Mouse (Mus musculus) midbrain, embryonic 13.5 days (tissue): ENCODE data around the gene Gtf2f2. TPM values are rescaled to one million over a fixed set of nuclear protein-coding genes. Genes with fewer than 3 reads are reported as not detected.

Source experiments
- ATAC-seq: fragments of 200-750 bp; cut with Nextera tagmentation; 2 replicates; pipeline ENCODE4 v1.8.0; 2017; ENCODE audit warnings: mild to moderate bottlenecking, moderate TSS enrichment, moderate library complexity
- H3K27ac ChIP-seq: fragments of 300-500 bp; sonication (generic); 2 replicates; pipeline ENCODE4 v1.5.1; 2015; ENCODE audit warnings: inconsistent platforms, mild to moderate bottlenecking, moderate library complexity
- H3K27me3 ChIP-seq: fragments of 300-500 bp; sonication (generic); 2 replicates; pipeline ENCODE4 v1.6.1; 2015; ENCODE audit warnings: mild to moderate bottlenecking, inconsistent platforms
- H3K36me3 ChIP-seq: fragments of 300-500 bp; sonication (generic); 2 replicates; pipeline ENCODE4 v1.6.1; 2015; ENCODE audit warnings: mild to moderate bottlenecking, inconsistent platforms
- H3K4me1 ChIP-seq: fragments of 300-500 bp; sonication (generic); replicated peaks from 2 replicates; pipeline ENCODE4 v1.6.1; 2015; ENCODE audit warnings: inconsistent platforms
- H3K4me2 ChIP-seq: fragments of 300-500 bp; sonication (generic); replicated peaks from 2 replicates; pipeline ENCODE4 v1.6.1; 2015; ENCODE audit warnings: moderate library complexity, mild to moderate bottlenecking, inconsistent platforms
- H3K4me3 ChIP-seq: fragments of 300-500 bp; sonication (generic); replicated peaks from 2 replicates; pipeline ENCODE4 v1.5.1; 2015; ENCODE audit warnings: mild to moderate bottlenecking, inconsistent platforms
- H3K9ac ChIP-seq: fragments of 300-500 bp; sonication (generic); replicated peaks from 2 replicates; pipeline ENCODE4 v1.6.1; 2015; ENCODE audit warnings: mild to moderate bottlenecking, inconsistent platforms
- H3K9me3 ChIP-seq: fragments of 300-500 bp; sonication (generic); 2 replicates; pipeline ENCODE4 v1.6.1; 2016; ENCODE audit warnings: mild to moderate bottlenecking, inconsistent platforms
- WGBS: fragments of 180-500 bp; shearing (Covaris S2); methylation state at CpG from one replicate; pipeline ENCODE4 v1.1.7; 2015; 5-methylcytosine and 5-hydroxymethylcytosine counted together
- polyA plus RNA-seq: library from polyadenylated mRNA; unstranded; fragments of >200 nt; fragmentation: Nextera tagmentation; extraction: Ambion mirVana; gene quantifications from 2 replicates; pipeline ENCODE4 v1.2.1, GENCODE M21; 2015

Gtf2f2 gene
- polyA plus RNA-seq, 1 experiment from 2014 or later = 42.7 TPM

GRCm38 (mm10) chr14:75989168-75989567 is 21.5 kb downstream of the Gtf2f2 start:
- 94% methylated on average over 1 of the region's 1 CpGs for WGBS
- H3K4me1 ChIP-seq = peaks cover 14% of the 10 kb centered on the region
- no peak overlapping the region for H3K4me3 ChIP-seq
- H3K27me3 ChIP-seq = no peaks in the 10 kb centered on the region
- no peak overlapping the region for H3K4me2 ChIP-seq
- no peak overlapping the region for H3K9ac ChIP-seq
- H3K9me3 ChIP-seq = no peaks in the 10 kb centered on the region
- ATAC-seq = no peak
- H3K36me3 ChIP-seq = no peaks in the 10 kb centered on the region
- H3K27ac ChIP-seq = no peak overlapping the region

- Histone ChIP-seq H3K27me3 (no peaks in the 10 kb centered on the region), H3K4me2 (no peak overlapping the region), H3K4me1 (peaks cover 17% of the 10 kb centered on the region), H3K36me3 (no peaks in the 10 kb centered on the region), H3K27ac (no peak overlapping the region), H3K9ac (no peak overlapping the region), H3K4me3 (no peak overlapping the region), H3K9me3 (no peaks in the 10 kb centered on the region)
- 91% methylated on average over 7 of the region's 7 CpGs for WGBS
- no peak for ATAC-seq
Observed at GRCm38 (mm10) chr14:75986878-75987483, 23.7 kb downstream of the Gtf2f2 start.

GRCm38 (mm10) chr14:75985112-75985511 is 25.6 kb downstream of the Gtf2f2 start:
- Histone ChIP-seq H3K9me3 (no peaks in the 10 kb centered on the region), H3K27me3 (no peaks in the 10 kb centered on the region), H3K4me3 (no peak overlapping the region), H3K36me3 (no peaks in the 10 kb centered on the region), H3K27ac (no peak overlapping the region), H3K9ac (no peak overlapping the region), H3K4me1 (peaks cover 17% of the 10 kb centered on the region), H3K4me2 (no peak overlapping the region)
- no peak for ATAC-seq
- 65% methylated on average over 4 of the region's 4 CpGs for WGBS

- H3K4me1 ChIP-seq = peaks cover 17% of the 10 kb centered on the region
- no peak overlapping the region for H3K27ac ChIP-seq
- 79% methylated on average over 2 of the region's 2 CpGs for WGBS
- H3K9me3 ChIP-seq = no peaks in the 10 kb centered on the region
- H3K27me3 ChIP-seq = no peaks in the 10 kb centered on the region
- H3K9ac ChIP-seq = no peak overlapping the region
- no peak overlapping the region for H3K4me3 ChIP-seq
- H3K4me2 ChIP-seq = no peak overlapping the region
- no peak for ATAC-seq
- H3K36me3 ChIP-seq = no peaks in the 10 kb centered on the region
Observed at GRCm38 (mm10) chr14:75983891-75984290, 26.8 kb downstream of the Gtf2f2 start.

- ATAC-seq = no peak
- Histone ChIP-seq H3K27ac (no peak overlapping the region), H3K9ac (no peak overlapping the region), H3K36me3 (no peaks in the 10 kb centered on the region), H3K27me3 (no peaks in the 10 kb centered on the region), H3K4me3 (no peak overlapping the region), H3K9me3 (no peaks in the 10 kb centered on the region), H3K4me2 (no peak overlapping the region), H3K4me1 (peaks cover 17% of the 10 kb centered on the region)
- 98% methylated on average over 3 of the region's 3 CpGs for WGBS
Observed at GRCm38 (mm10) chr14:75981231-75981630, 29.4 kb downstream of the Gtf2f2 start.

GRCm38 (mm10) chr14:75976107-75976506 is 34.6 kb downstream of the Gtf2f2 start:
- Histone ChIP-seq H3K4me2 (no peak overlapping the region), H3K9me3 (no peaks in the 10 kb centered on the region), H3K27ac (no peak overlapping the region), H3K36me3 (no peaks in the 10 kb centered on the region), H3K27me3 (no peaks in the 10 kb centered on the region), H3K4me1 (no peaks in the 10 kb centered on the region), H3K9ac (no peak overlapping the region), H3K4me3 (no peak overlapping the region)
- WGBS = 66% methylated on average over 3 of the region's 3 CpGs
- ATAC-seq = no peak

GRCm38 (mm10) chr14:75967291-75967690 is 43.4 kb downstream of the Gtf2f2 start:
- Histone ChIP-seq H3K27me3 (no peaks in the 10 kb centered on the region), H3K9me3 (no peaks in the 10 kb centered on the region), H3K9ac (no peak overlapping the region), H3K27ac (no peak overlapping the region), H3K36me3 (no peaks in the 10 kb centered on the region), H3K4me2 (no peak overlapping the region), H3K4me3 (no peak overlapping the region), H3K4me1 (peaks cover 21% of the 10 kb centered on the region)
- WGBS = 86% methylated on average over 5 of the region's 5 CpGs
- no peak for ATAC-seq

GRCm38 (mm10) chr14:75964433-75964832 is 46.2 kb downstream of the Gtf2f2 start:
- 98% methylated on average over 1 of the region's 1 CpGs for WGBS
- H3K9ac ChIP-seq = no peak overlapping the region
- no peak overlapping the region; the same call in 1 of the 2 replicates for H3K4me3 ChIP-seq
- ATAC-seq = no peak
- no peak overlapping the region for H3K27ac ChIP-seq
- H3K4me2 ChIP-seq = peak overlapping the region; percentile 23; the same call in 1 of the 2 replicates
- H3K36me3 ChIP-seq = no peaks in the 10 kb centered on the region
- no peaks in the 10 kb centered on the region for H3K27me3 ChIP-seq
- no peaks in the 10 kb centered on the region for H3K9me3 ChIP-seq
- peaks cover 24% of the 10 kb centered on the region for H3K4me1 ChIP-seq

- no peak for ATAC-seq
- H3K9ac ChIP-seq = no peak overlapping the region
Observed at GRCm38 (mm10) chr14:75964000-75964399, 46.7 kb downstream of the Gtf2f2 start.

GRCm38 (mm10) chr14:75963215-75963614 is 47.5 kb downstream of the Gtf2f2 start:
- H3K9me3 ChIP-seq = no peaks in the 10 kb centered on the region
- ATAC-seq = no peak
- H3K4me1 ChIP-seq = peaks cover 24% of the 10 kb centered on the region
- H3K27ac ChIP-seq = peak overlapping the region; percentile 0; the same call in 1 of the 2 replicates
- 38% methylated on average over 5 of the region's 5 CpGs for WGBS
- H3K36me3 ChIP-seq = no peaks in the 10 kb centered on the region
- peak overlapping the region; percentile 34 for H3K4me2 ChIP-seq
- H3K4me3 ChIP-seq = peak overlapping the region; percentile 26
- H3K27me3 ChIP-seq = no peaks in the 10 kb centered on the region
- peak overlapping the region; percentile 47; the same call in 1 of the 2 replicates for H3K9ac ChIP-seq

More at GRCm38 (mm10) chr14:75964000-75964399, 46.7 kb downstream of the Gtf2f2 start:
- H3K4me1 ChIP-seq = peaks cover 24% of the 10 kb centered on the region
- no peaks in the 10 kb centered on the region for H3K9me3 ChIP-seq
- H3K4me2 ChIP-seq = peak overlapping the region; percentile 41
- WGBS = 68% methylated on average over 5 of the region's 5 CpGs
- no peak overlapping the region for H3K27ac ChIP-seq
- peak overlapping the region; percentile 23 for H3K4me3 ChIP-seq
- no peaks in the 10 kb centered on the region for H3K27me3 ChIP-seq
- no peaks in the 10 kb centered on the region for H3K36me3 ChIP-seq

- H3K4me1 ChIP-seq = peaks cover 24% of the 10 kb centered on the region
- peak overlapping the region; percentile 36 for H3K27ac ChIP-seq
- peak overlapping the region; percentile 26 for H3K4me3 ChIP-seq
- 50% methylated on average over 9 of the region's 9 CpGs for WGBS
- peak overlapping the region; percentile 34 for H3K4me2 ChIP-seq
- no peaks in the 10 kb centered on the region for H3K36me3 ChIP-seq
- no peak for ATAC-seq
- no peaks in the 10 kb centered on the region for H3K9me3 ChIP-seq
- no peak overlapping the region for H3K9ac ChIP-seq
- H3K27me3 ChIP-seq = no peaks in the 10 kb centered on the region
Observed at GRCm38 (mm10) chr14:75962250-75962649, 48.4 kb downstream of the Gtf2f2 start.

GRCm38 (mm10) chr14:75954766-75955165 is 55.9 kb downstream of the Gtf2f2 start, which contains the start of gene Kctd4:
TSS of gene Kctd4 (plus strand) at chr14:75955009.
- Histone ChIP-seq H3K36me3 (no peaks in the 10 kb centered on the region), H3K4me2 (no peak within 1 kb of the TSS), H3K4me3 (no peak within 1 kb of the TSS), H3K27me3 (no peaks in the 10 kb centered on the region), H3K9ac (no peak within 1 kb of the TSS), H3K4me1 (no peaks in the 10 kb centered on the region), H3K27ac (no peak within 1 kb of the TSS), H3K9me3 (no peaks in the 10 kb centered on the region)
- WGBS = 90% methylated on average over 7 of the region's 7 CpGs
- ATAC-seq = no peak

GRCm38 (mm10) chr14:75953011-75953410 is 57.7 kb downstream of the Gtf2f2 start:
- WGBS = 54% methylated on average over 2 of the region's 2 CpGs
- no peaks in the 10 kb centered on the region for H3K9me3 ChIP-seq
- no peak overlapping the region for H3K4me3 ChIP-seq
- no peak overlapping the region for H3K9ac ChIP-seq
- no peaks in the 10 kb centered on the region for H3K4me1 ChIP-seq
- no peak overlapping the region for H3K27ac ChIP-seq
- no peaks in the 10 kb centered on the region for H3K27me3 ChIP-seq
- H3K4me2 ChIP-seq = no peak overlapping the region
- no peak for ATAC-seq
- H3K36me3 ChIP-seq = no peaks in the 10 kb centered on the region
